Mouse (Mus musculus) limb, embryonic 13.5 days (tissue): ENCODE results near the gene Mlf2. TPM values are rescaled to one million over a fixed set of nuclear protein-coding genes. Genes with fewer than 3 reads are reported as not detected.

Experiments used
- ATAC-seq: fragments of 200-750 bp; cut with Nextera tagmentation; 2 replicates; pipeline ENCODE4 v1.8.0; 2017; ENCODE audit warnings: low read depth, moderate number of reproducible peaks, moderate TSS enrichment; ENCODE audit not compliant: low FRiP score
- H3K27ac ChIP-seq: fragments of 300-500 bp; sonication (generic); 2 replicates; pipeline ENCODE4 v1.5.1; 2015; ENCODE audit warnings: inconsistent platforms, mild to moderate bottlenecking, moderate library complexity
- H3K27me3 ChIP-seq: fragments of 300-500 bp; sonication (generic); 2 replicates; pipeline ENCODE4 v1.6.1; 2015; ENCODE audit warnings: mild to moderate bottlenecking, inconsistent platforms
- H3K36me3 ChIP-seq: fragments of 300-500 bp; sonication (generic); 2 replicates; pipeline ENCODE4 v1.6.1; 2015; ENCODE audit warnings: inconsistent platforms, mild to moderate bottlenecking, moderate library complexity
- H3K4me1 ChIP-seq: fragments of 300-500 bp; sonication (generic); 2 replicates; pipeline ENCODE4 v1.6.1; 2015; ENCODE audit warnings: inconsistent platforms
- H3K4me2 ChIP-seq: fragments of 300-500 bp; sonication (generic); replicated peaks from 2 replicates; pipeline ENCODE4 v1.6.1; 2015; ENCODE audit warnings: inconsistent platforms, mild to moderate bottlenecking, moderate library complexity
- H3K4me3 ChIP-seq: fragments of 300-500 bp; sonication (generic); 2 replicates; pipeline ENCODE4 v1.5.1; 2015; ENCODE audit warnings: moderate library complexity, mild to moderate bottlenecking, inconsistent platforms
- H3K9ac ChIP-seq: fragments of 300-500 bp; sonication (generic); 2 replicates; pipeline ENCODE4 v1.6.1; 2015; ENCODE audit warnings: mild to moderate bottlenecking, inconsistent platforms
- H3K9me3 ChIP-seq: fragments of 300-500 bp; sonication (generic); 2 replicates; pipeline ENCODE4 v1.6.1; 2016; ENCODE audit warnings: inconsistent platforms
- WGBS: fragments of 180-500 bp; shearing (Covaris S2); methylation state at CpG from one replicate; pipeline ENCODE4 v1.1.7; 2015; 5-methylcytosine and 5-hydroxymethylcytosine counted together
- polyA plus RNA-seq: library from polyadenylated mRNA; unstranded; fragments of >200 nt; fragmentation: Nextera tagmentation; extraction: Ambion mirVana; gene quantifications from 2 replicates; pipeline ENCODE4 v1.2.1, GENCODE M21; 2015

Gene Mlf2
- polyA plus RNA-seq, 1 experiment from 2014 or later, result 355 TPM

- 0 out of 2 replicates have a peak overlapping the region, but pooled peaks have one; percentile 15 for H3K9ac ChIP-seq
- ATAC-seq, result no peak
- no peaks in the 10 kb centered on the region for H3K27me3 ChIP-seq
- H3K36me3 ChIP-seq, result no peaks in the 10 kb centered on the region
- H3K4me2 ChIP-seq, result no peak overlapping the region
- no peak overlapping the region for H3K27ac ChIP-seq
- no peak overlapping the region for H3K4me3 ChIP-seq
- peaks cover 16% of the 10 kb centered on the region for H3K4me1 ChIP-seq
- no peaks in the 10 kb centered on the region for H3K9me3 ChIP-seq
- WGBS, result 63% methylated on average over 10 of the region's 10 CpGs
These were observed 30.2 kb upstream of the Mlf2 start for GRCm38 (mm10) chr6:124900801-124901480.

GRCm38 (mm10) chr6:124901851-124902250, 29.3 kb upstream of the Mlf2 start:
- H3K9ac ChIP-seq, result no peak overlapping the region
- H3K4me3 ChIP-seq, result no peak overlapping the region
- ATAC-seq, result no peak
- H3K36me3 ChIP-seq, result no peaks in the 10 kb centered on the region
- H3K27me3 ChIP-seq, result no peaks in the 10 kb centered on the region
- no peak overlapping the region for H3K4me2 ChIP-seq
- H3K9me3 ChIP-seq, result no peaks in the 10 kb centered on the region
- no peak overlapping the region for H3K27ac ChIP-seq
- peaks cover 16% of the 10 kb centered on the region for H3K4me1 ChIP-seq

- Histone ChIP-seq H3K36me3 (no peaks in the 10 kb centered on the region), H3K4me2 (peak overlapping the region; percentile 72), H3K4me1 (peaks cover 16% of the 10 kb centered on the region), H3K4me3 (peak overlapping the region; percentile 50), H3K27me3 (peaks cover 5% of the 10 kb centered on the region; the same call in 1 of the 2 replicates), H3K9me3 (no peaks in the 10 kb centered on the region), H3K27ac (peak overlapping the region; percentile 97), H3K9ac (peak overlapping the region; percentile 70)
- peak; percentile 81 for ATAC-seq
- WGBS, result under 1% methylated on average over 23 of the region's 23 CpGs
These were observed 27.5 kb upstream of the Mlf2 start for GRCm38 (mm10) chr6:124903580-124904151.

GRCm38 (mm10) chr6:124904161-124904981, 26.8 kb upstream of the Mlf2 start:
- H3K4me1 ChIP-seq, result peaks cover 16% of the 10 kb centered on the region
- H3K4me2 ChIP-seq, result peak overlapping the region; percentile 72
- 9% methylated on average over 24 of the region's 24 CpGs for WGBS
- H3K9me3 ChIP-seq, result no peaks in the 10 kb centered on the region
- ATAC-seq, result peak; percentile 78
- peaks cover 5% of the 10 kb centered on the region for H3K27me3 ChIP-seq
- H3K27ac ChIP-seq, result peak overlapping the region; percentile 97
- no peaks in the 10 kb centered on the region for H3K36me3 ChIP-seq
- peak overlapping the region; percentile 50 for H3K4me3 ChIP-seq
- peak overlapping the region; percentile 70 for H3K9ac ChIP-seq

GRCm38 (mm10) chr6:124904991-124905860, 26.0 kb upstream of the Mlf2 start:
- H3K9me3 ChIP-seq, result no peaks in the 10 kb centered on the region
- H3K4me2 ChIP-seq, result peak overlapping the region; percentile 72
- H3K36me3 ChIP-seq, result no peaks in the 10 kb centered on the region
- H3K27ac ChIP-seq, result peak overlapping the region; percentile 97
- peaks cover 13% of the 10 kb centered on the region for H3K27me3 ChIP-seq
- no peak for ATAC-seq
- peak overlapping the region; percentile 70 for H3K9ac ChIP-seq
- H3K4me1 ChIP-seq, result peaks cover 23% of the 10 kb centered on the region
- peak overlapping the region; percentile 50 for H3K4me3 ChIP-seq
- WGBS, result 34% methylated on average over 16 of the region's 16 CpGs

GRCm38 (mm10) chr6:124907767-124908166, 23.4 kb upstream of the Mlf2 start:
- no peak overlapping the region for H3K4me3 ChIP-seq
- WGBS, result 86% methylated on average over 1 of the region's 1 CpGs
- no peaks in the 10 kb centered on the region for H3K9me3 ChIP-seq
- peaks cover 22% of the 10 kb centered on the region for H3K27me3 ChIP-seq
- ATAC-seq, result no peak
- peaks cover 5% of the 10 kb centered on the region for H3K36me3 ChIP-seq
- no peak overlapping the region for H3K27ac ChIP-seq
- H3K4me1 ChIP-seq, result peaks cover 43% of the 10 kb centered on the region
- no peak overlapping the region for H3K4me2 ChIP-seq
- no peak overlapping the region for H3K9ac ChIP-seq

GRCm38 (mm10) chr6:124910032-124910431, 21.2 kb upstream of the Mlf2 start:
- Histone ChIP-seq H3K36me3 (peaks cover 27% of the 10 kb centered on the region), H3K4me1 (peaks cover 46% of the 10 kb centered on the region), H3K9ac (peak overlapping the region; percentile 60), H3K27ac (no peak overlapping the region), H3K4me2 (peak overlapping the region; percentile 57), H3K4me3 (peak overlapping the region; percentile 25), H3K27me3 (peaks cover 22% of the 10 kb centered on the region), H3K9me3 (no peaks in the 10 kb centered on the region)
- ATAC-seq, result no peak
- WGBS, result 3% methylated on average over 32 of the region's 32 CpGs

GRCm38 (mm10) chr6:124911533-124912218, 19.5 kb upstream of the Mlf2 start, which contains the start of gene Lag3:
Lag3 (minus strand) TSS chr6:124911705.
- WGBS, result 15% methylated on average over 12 of the region's 13 CpGs
- peak within 1 kb of the TSS; percentile 43 for H3K4me2 ChIP-seq
- peaks cover 22% of the 10 kb centered on the region for H3K27me3 ChIP-seq
- H3K36me3 ChIP-seq, result peaks cover 29% of the 10 kb centered on the region
- no peak within 1 kb of the TSS for H3K4me3 ChIP-seq
- no peaks in the 10 kb centered on the region for H3K9me3 ChIP-seq
- peaks cover 55% of the 10 kb centered on the region for H3K4me1 ChIP-seq
- H3K9ac ChIP-seq, result peak within 1 kb of the TSS; percentile 43; the same call in 1 of the 2 replicates
- ATAC-seq, result no peak
- H3K27ac ChIP-seq, result no peak within 1 kb of the TSS

- no peak for ATAC-seq
- no peak overlapping the region for H3K4me3 ChIP-seq
- H3K27ac ChIP-seq, result no peak overlapping the region; the same call in 1 of the 2 replicates
- H3K27me3 ChIP-seq, result peaks cover 20% of the 10 kb centered on the region
- H3K36me3 ChIP-seq, result peaks cover 29% of the 10 kb centered on the region
- H3K4me2 ChIP-seq, result no peak overlapping the region
- H3K9ac ChIP-seq, result no peak overlapping the region
- 74% methylated on average over 6 of the region's 6 CpGs for WGBS
- H3K4me1 ChIP-seq, result peaks cover 57% of the 10 kb centered on the region
- no peaks in the 10 kb centered on the region for H3K9me3 ChIP-seq
These were observed 18.0 kb upstream of the Mlf2 start for GRCm38 (mm10) chr6:124913214-124913613.

- WGBS, result 71% methylated on average over 14 of the region's 14 CpGs
- Histone ChIP-seq H3K36me3 (peaks cover 29% of the 10 kb centered on the region), H3K4me3 (no peak overlapping the region), H3K27me3 (peaks cover 18% of the 10 kb centered on the region), H3K4me1 (peaks cover 63% of the 10 kb centered on the region), H3K9me3 (no peaks in the 10 kb centered on the region), H3K27ac (no peak overlapping the region; the same call in 1 of the 2 replicates), H3K4me2 (no peak overlapping the region), H3K9ac (no peak overlapping the region)
- ATAC-seq, result no peak
These were observed 17.4 kb upstream of the Mlf2 start for GRCm38 (mm10) chr6:124913721-124914285.
